Mouse (Mus musculus) midbrain, embryonic 16.5 days (tissue): Measurements from ENCODE around the gene Pitpnm3. TPM values are rescaled to one million over a fixed set of nuclear protein-coding genes. Genes with fewer than 3 reads are reported as not detected.

Experiments
- ATAC-seq: fragments of 200-750 bp; cut with Nextera tagmentation; 2 replicates; pipeline ENCODE4 v1.8.0; 2017; ENCODE audit warnings: moderate TSS enrichment
- H3K27ac ChIP-seq: fragments of 300-500 bp; sonication (generic); 2 replicates; pipeline ENCODE4 v1.5.1; 2014; ENCODE audit warnings: mild to moderate bottlenecking, low read length, mixed read lengths
- H3K27me3 ChIP-seq: fragments of 300-500 bp; sonication (generic); 2 replicates; pipeline ENCODE4 v1.6.1; 2014; ENCODE audit warnings: low read depth, low read length, mixed read lengths; ENCODE audit not compliant: control insufficient read depth, insufficient read depth
- H3K36me3 ChIP-seq: fragments of 300-500 bp; sonication (generic); 2 replicates; pipeline ENCODE4 v1.6.1; 2014; ENCODE audit warnings: mild to moderate bottlenecking, low read length, moderate library complexity, mixed read lengths; ENCODE audit not compliant: control insufficient read depth, insufficient read depth
- H3K4me1 ChIP-seq: fragments of 300-500 bp; sonication (generic); 2 replicates; pipeline ENCODE4 v1.6.1; 2014; ENCODE audit warnings: mild to moderate bottlenecking, low read length, mixed read lengths; ENCODE audit not compliant: control insufficient read depth, insufficient read depth
- H3K4me2 ChIP-seq: fragments of 300-500 bp; sonication (generic); 2 replicates; pipeline ENCODE4 v1.6.1; 2014; ENCODE audit warnings: mild to moderate bottlenecking, low read length, mixed read lengths
- H3K4me3 ChIP-seq: fragments of 300-500 bp; sonication (generic); 2 replicates; pipeline ENCODE4 v1.5.1; 2014; ENCODE audit warnings: low read depth, mild to moderate bottlenecking, low read length, moderate library complexity, mixed read lengths
- H3K9ac ChIP-seq: fragments of 300-500 bp; sonication (generic); 2 replicates; pipeline ENCODE4 v1.6.1; 2014; ENCODE audit warnings: low read depth, low read length, mixed read lengths
- H3K9me3 ChIP-seq: fragments of 300-500 bp; sonication (generic); replicated peaks from 2 replicates; pipeline ENCODE4 v1.6.1; 2014; ENCODE audit warnings: mild to moderate bottlenecking, low read length, mixed read lengths; ENCODE audit not compliant: control insufficient read depth, poor library complexity, severe bottlenecking
- WGBS: fragments of 180-500 bp; shearing (Covaris S2); extraction: QIAGEN DNeasy Blood & Tissue Kit; methylation state at CpG from one replicate; pipeline ENCODE4 v1.1.7; 2014; 5-methylcytosine and 5-hydroxymethylcytosine counted together
- polyA plus RNA-seq: library from polyadenylated mRNA; unstranded; fragments of >200 nt; fragmentation: Nextera tagmentation; extraction: Ambion mirVana; gene quantifications from 2 replicates; pipeline ENCODE4 v1.2.1, GENCODE M21; 2015

Gene Pitpnm3
- polyA plus RNA-seq, 1 experiment from 2014 or later, result 6.1 TPM

DNA sequence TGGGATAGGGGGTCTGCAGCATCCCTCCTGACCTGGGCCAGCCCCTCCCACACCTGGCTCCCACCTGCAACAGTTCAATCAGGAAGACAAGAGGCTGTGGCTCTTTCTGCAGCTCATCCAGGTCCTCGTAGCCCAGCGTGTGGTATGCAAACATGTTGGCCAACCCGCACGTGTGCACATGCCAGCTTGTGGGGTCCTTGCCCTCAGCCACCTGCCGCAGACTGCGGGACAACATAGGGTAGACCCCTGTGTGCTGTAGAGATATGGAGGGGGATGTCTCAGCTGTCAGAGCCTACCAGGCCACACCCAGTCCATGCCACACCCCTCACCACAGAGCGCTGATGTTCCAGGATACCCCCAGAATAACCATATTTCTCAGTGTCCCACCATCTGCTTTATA, 104.2 kb downstream of the Pitpnm3 start:
- Histone ChIP-seq H3K9me3 (no peaks in the 10 kb centered on the region), H3K4me1 (no peaks in the 10 kb centered on the region), H3K4me2 (no peak overlapping the region), H3K36me3 (no peaks in the 10 kb centered on the region), H3K27ac (no peak overlapping the region), H3K27me3 (no peaks in the 10 kb centered on the region), H3K9ac (no peak overlapping the region), H3K4me3 (no peak overlapping the region)
- 90% methylated on average over 7 of the region's 7 CpGs for WGBS
- no peak for ATAC-seq

- 23% methylated on average over 23 of the region's 23 CpGs for WGBS
- ATAC-seq, result no peak
- Histone ChIP-seq H3K36me3 (no peaks in the 10 kb centered on the region), H3K27ac (no peak overlapping the region), H3K4me3 (no peak overlapping the region), H3K4me2 (no peak overlapping the region), H3K4me1 (0 out of 2 replicates have a peak, but pooled peaks cover 2% of the 10 kb centered on the region), H3K9me3 (no peaks in the 10 kb centered on the region), H3K9ac (no peak overlapping the region), H3K27me3 (no peaks in the 10 kb centered on the region)
Measured at GRCm38 (mm10) chr11:72029143-72029542, 106.4 kb downstream of the Pitpnm3 start.

GRCm38 (mm10) chr11:72027836-72028235, 107.7 kb downstream of the Pitpnm3 start:
- Histone ChIP-seq H3K4me3 (no peak overlapping the region), H3K27ac (no peak overlapping the region), H3K9me3 (no peaks in the 10 kb centered on the region), H3K4me2 (no peak overlapping the region), H3K9ac (no peak overlapping the region), H3K4me1 (peaks cover 10% of the 10 kb centered on the region), H3K36me3 (no peaks in the 10 kb centered on the region), H3K27me3 (no peaks in the 10 kb centered on the region)
- 78% methylated on average over 9 of the region's 9 CpGs for WGBS
- ATAC-seq, result no peak

DNA sequence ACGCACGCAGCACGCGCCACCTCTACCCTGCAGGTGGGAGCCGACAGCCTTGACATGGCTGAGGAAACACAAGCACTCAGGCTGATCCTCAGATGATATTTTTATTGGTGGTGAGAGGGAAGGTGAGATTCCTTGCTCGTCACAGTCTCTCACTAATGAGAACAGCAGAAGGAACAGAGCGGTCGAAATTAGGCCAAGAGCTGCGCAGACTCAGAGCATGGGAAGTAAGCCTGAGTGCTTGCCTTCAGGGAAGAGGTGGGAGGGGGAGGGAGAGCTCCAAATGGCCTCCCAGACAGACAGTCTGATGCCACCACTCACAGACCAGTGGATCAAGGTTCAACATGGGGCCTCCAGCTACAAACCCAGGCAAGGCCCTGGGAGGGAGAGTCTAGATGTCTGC, 109.1 kb downstream of the Pitpnm3 start:
- H3K4me1 ChIP-seq, result peaks cover 10% of the 10 kb centered on the region
- no peaks in the 10 kb centered on the region for H3K36me3 ChIP-seq
- H3K4me3 ChIP-seq, result no peak overlapping the region
- no peak overlapping the region for H3K4me2 ChIP-seq
- H3K9ac ChIP-seq, result no peak overlapping the region
- H3K9me3 ChIP-seq, result no peaks in the 10 kb centered on the region
- ATAC-seq, result no peak
- no peaks in the 10 kb centered on the region for H3K27me3 ChIP-seq
- WGBS, result 90% methylated on average over 9 of the region's 9 CpGs
- H3K27ac ChIP-seq, result no peak overlapping the region

GRCm38 (mm10) chr11:72025843-72026242, 109.7 kb downstream of the Pitpnm3 start:
- H3K9ac ChIP-seq, result no peak overlapping the region
- no peaks in the 10 kb centered on the region for H3K27me3 ChIP-seq
- no peaks in the 10 kb centered on the region for H3K36me3 ChIP-seq
- no peak overlapping the region for H3K4me2 ChIP-seq
- H3K27ac ChIP-seq, result no peak overlapping the region
- H3K4me1 ChIP-seq, result peaks cover 10% of the 10 kb centered on the region
- H3K9me3 ChIP-seq, result no peaks in the 10 kb centered on the region
- ATAC-seq, result no peak
- no peak overlapping the region for H3K4me3 ChIP-seq
- WGBS, result 39% methylated on average over 5 of the region's 5 CpGs

DNA sequence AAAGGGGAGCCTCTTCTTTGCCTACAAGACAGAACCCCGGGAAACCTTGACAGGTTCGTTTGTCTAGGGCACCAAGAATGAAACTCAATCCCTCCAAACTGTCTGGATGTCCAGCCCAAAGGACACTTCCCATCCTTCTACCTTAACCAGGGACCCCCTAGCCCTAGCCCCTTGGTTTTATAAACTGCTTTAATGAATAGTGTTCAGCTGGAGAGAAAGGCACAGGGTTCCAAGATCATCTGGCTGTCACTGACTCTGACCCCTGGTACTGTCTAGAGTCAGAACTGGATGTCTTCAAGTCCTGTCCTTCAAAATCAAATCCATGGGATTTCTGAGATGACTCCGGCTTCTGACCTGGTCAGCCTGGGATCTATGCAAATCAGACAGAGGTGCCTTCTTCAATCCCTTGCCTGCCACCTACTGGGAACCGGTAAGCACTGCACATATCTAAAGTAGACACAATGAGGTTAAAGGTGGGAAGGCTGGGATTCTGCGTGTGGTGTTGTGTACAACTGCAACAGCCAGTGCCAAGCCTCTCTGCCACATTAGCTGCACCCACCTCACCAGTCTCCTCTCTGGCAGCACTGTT, 111.3 kb downstream of the Pitpnm3 start:
- Histone ChIP-seq H3K4me1 (peaks cover 10% of the 10 kb centered on the region), H3K9ac (no peak overlapping the region), H3K27ac (no peak overlapping the region), H3K4me2 (no peak overlapping the region), H3K27me3 (no peaks in the 10 kb centered on the region), H3K36me3 (no peaks in the 10 kb centered on the region), H3K4me3 (no peak overlapping the region), H3K9me3 (no peaks in the 10 kb centered on the region)
- WGBS, result 23% methylated on average over 5 of the region's 5 CpGs
- ATAC-seq, result peak; percentile 59

DNA sequence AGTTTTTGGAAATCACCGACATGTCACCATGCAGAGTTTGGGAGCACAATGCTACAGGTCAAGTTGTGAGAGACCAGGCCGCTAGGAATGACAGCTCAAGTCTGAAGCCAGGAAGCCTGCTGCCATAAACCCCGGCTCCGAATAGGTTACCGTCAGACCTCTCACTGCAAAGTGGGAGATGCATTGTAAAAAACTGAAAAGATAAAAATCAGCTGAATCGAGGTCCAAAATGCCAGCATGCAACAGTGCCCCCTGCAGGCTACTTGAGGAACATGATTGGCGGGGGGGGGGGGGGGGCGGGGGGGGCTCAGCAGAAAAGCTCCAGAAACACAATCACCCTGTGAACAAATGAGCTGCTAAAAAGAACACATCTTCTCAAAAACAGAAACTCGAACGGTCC, 112.0 kb downstream of the Pitpnm3 start:
- 31% methylated on average over 9 of the region's 10 CpGs for WGBS
- H3K9me3 ChIP-seq, result no peaks in the 10 kb centered on the region
- H3K4me1 ChIP-seq, result peaks cover 10% of the 10 kb centered on the region
- H3K9ac ChIP-seq, result no peak overlapping the region
- no peaks in the 10 kb centered on the region for H3K36me3 ChIP-seq
- no peak overlapping the region for H3K4me3 ChIP-seq
- no peak overlapping the region for H3K4me2 ChIP-seq
- H3K27ac ChIP-seq, result no peak overlapping the region
- no peaks in the 10 kb centered on the region for H3K27me3 ChIP-seq
- no peak for ATAC-seq

GRCm38 (mm10) chr11:72022827-72023226, 112.8 kb downstream of the Pitpnm3 start:
- 86% methylated on average over 6 of the region's 6 CpGs for WGBS
- H3K4me1 ChIP-seq, result peaks cover 13% of the 10 kb centered on the region
- H3K36me3 ChIP-seq, result no peaks in the 10 kb centered on the region
- H3K9me3 ChIP-seq, result no peaks in the 10 kb centered on the region
- H3K27me3 ChIP-seq, result no peaks in the 10 kb centered on the region
- no peak overlapping the region for H3K27ac ChIP-seq
- no peak for ATAC-seq
- H3K4me3 ChIP-seq, result no peak overlapping the region
- H3K9ac ChIP-seq, result no peak overlapping the region
- H3K4me2 ChIP-seq, result no peak overlapping the region

- H3K9me3 ChIP-seq, result no peaks in the 10 kb centered on the region
- H3K4me3 ChIP-seq, result no peak overlapping the region
- H3K4me1 ChIP-seq, result peaks cover 19% of the 10 kb centered on the region
- no peaks in the 10 kb centered on the region for H3K36me3 ChIP-seq
- H3K9ac ChIP-seq, result no peak overlapping the region
- no peak for ATAC-seq
- H3K27ac ChIP-seq, result no peak overlapping the region
- no peaks in the 10 kb centered on the region for H3K27me3 ChIP-seq
- 71% methylated on average over 4 of the region's 4 CpGs for WGBS
- no peak overlapping the region for H3K4me2 ChIP-seq
Measured at GRCm38 (mm10) chr11:72021015-72021414, 114.6 kb downstream of the Pitpnm3 start.
